Mouse (Mus musculus) small intestine, adult 2 months (tissue): Measurements from ENCODE around the gene Lmtk2. TPM values are rescaled to one million over a fixed set of nuclear protein-coding genes. Genes with fewer than 3 reads are reported as not detected.
A peak's percentile ranks its signal among the peaks of the same experiment; 100 is the strongest.

ENCODE experiments used
- H3K27ac ChIP-seq: fragments of 200-500 bp; 2 replicates; pipeline ENCODE4 v1.5.1; 2012; ENCODE audit warnings: low read depth, low read length, control low read depth, inconsistent platforms; ENCODE audit not compliant: insufficient read depth
- H3K27me3 ChIP-seq: fragments of 200-500 bp; 2 replicates; pipeline ENCODE4 v1.6.1; 2012; ENCODE audit warnings: mild to moderate bottlenecking, moderate library complexity, low read length, inconsistent platforms; ENCODE audit not compliant: control insufficient read depth, insufficient read depth
- H3K36me3 ChIP-seq: fragments of 200-500 bp; 2 replicates; pipeline ENCODE4 v1.6.1; 2012; ENCODE audit warnings: mild to moderate bottlenecking, low read length, control low read depth, inconsistent platforms; ENCODE audit not compliant: control insufficient read depth, insufficient read depth
- H3K4me1 ChIP-seq: fragments of 200-500 bp; 2 replicates; pipeline ENCODE4 v1.6.1; 2012; ENCODE audit warnings: low read length, inconsistent platforms, mixed read lengths; ENCODE audit not compliant: control insufficient read depth, insufficient read depth, insufficient read length
- H3K4me3 ChIP-seq: fragments of 200-500 bp; 2 replicates; pipeline ENCODE4 v1.5.1; 2012; ENCODE audit warnings: low read depth, mild to moderate bottlenecking, control low read depth, inconsistent platforms, low read length, moderate library complexity
- CTCF ChIP-seq: fragments of 200-500 bp; IDR thresholded peaks from 2 replicates; pipeline ENCODE4 v1.5.1; 2012; ENCODE audit warnings: low read depth, mild to moderate bottlenecking, control low read depth, inconsistent platforms, low read length, moderate library complexity, mixed read lengths; ENCODE audit not compliant: insufficient replicate concordance, insufficient read length; ENCODE audit errors: extremely low read depth
- POLR2A ChIP-seq: fragments of 200-500 bp; IDR thresholded peaks from 2 replicates; pipeline ENCODE4 v1.6.1; 2012; ENCODE audit warnings: low read depth, mild to moderate bottlenecking, control low read depth, inconsistent platforms, low read length, moderate library complexity
- WGBS: fragments of 180-500 bp; shearing (Covaris S2); methylation state at CpG from one replicate; pipeline ENCODE4 v1.1.7; 2018; 5-methylcytosine and 5-hydroxymethylcytosine counted together
- polyA plus RNA-seq: library from polyadenylated mRNA; depleted of rRNA; stranded (reverse); fragments of >200 nt; gene quantifications from 2 replicates; pipeline ENCODE4 v1.2.3, GENCODE M21; 2012

Gene Lmtk2
- polyA plus RNA-seq, 1 experiment = 33.7 TPM

GRCm38 (mm10) chr5:144088354-144088753 lies 11.9 kb upstream of the Lmtk2 start:
- H3K36me3 ChIP-seq = no peaks in the 10 kb centered on the region
- H3K27me3 ChIP-seq = no peaks in the 10 kb centered on the region
- TF ChIP-seq CTCF = no peak
- TF ChIP-seq POLR2A = no peak
- peak overlapping the region; percentile 76 for H3K27ac ChIP-seq
- H3K4me1 ChIP-seq = peaks cover 27% of the 10 kb centered on the region
- WGBS = 21% methylated on average over 2 of the region's 2 CpGs
- no peak overlapping the region for H3K4me3 ChIP-seq

- Histone ChIP-seq H3K27ac (no peak overlapping the region), H3K4me1 (peaks cover 21% of the 10 kb centered on the region), H3K27me3 (no peaks in the 10 kb centered on the region), H3K4me3 (no peak overlapping the region), H3K36me3 (no peaks in the 10 kb centered on the region)
- 48% methylated on average over 6 of the region's 6 CpGs for WGBS
- no peak for TF ChIP-seq POLR2A
- no peak for TF ChIP-seq CTCF
Measured at GRCm38 (mm10) chr5:144095461-144095970, 4.7 kb upstream of the Lmtk2 start.

- peak overlapping the region; percentile 0; the same call in 1 of the 2 replicates for H3K4me3 ChIP-seq
- H3K27ac ChIP-seq = peak overlapping the region; percentile 95
- no peak for TF ChIP-seq CTCF
- no peak for TF ChIP-seq POLR2A
- H3K27me3 ChIP-seq = no peaks in the 10 kb centered on the region
- H3K4me1 ChIP-seq = peaks cover 23% of the 10 kb centered on the region
- no peaks in the 10 kb centered on the region for H3K36me3 ChIP-seq
- 23% methylated on average over 16 of the region's 16 CpGs for WGBS
Measured at GRCm38 (mm10) chr5:144097902-144098639, 2.2 kb upstream of the Lmtk2 start.

GRCm38 (mm10) chr5:144098640-144098929 lies 1.7 kb upstream of the Lmtk2 start:
- TF ChIP-seq CTCF = no peak
- peak overlapping the region; percentile 95 for H3K27ac ChIP-seq
- H3K4me1 ChIP-seq = peaks cover 28% of the 10 kb centered on the region

GRCm38 (mm10) chr5:144100948-144101347 lies 712 bp downstream of the Lmtk2 start:
- Histone ChIP-seq H3K27me3 (no peaks in the 10 kb centered on the region), H3K4me1 (peaks cover 23% of the 10 kb centered on the region), H3K36me3 (no peaks in the 10 kb centered on the region), H3K27ac (no peak overlapping the region), H3K4me3 (peak overlapping the region; percentile 100)
- TF ChIP-seq POLR2A (no peak), CTCF (no peak)
- under 1% methylated on average over 18 of the region's 20 CpGs for WGBS

More at GRCm38 (mm10) chr5:144098640-144098929, 1.7 kb upstream of the Lmtk2 start:
- H3K4me3 ChIP-seq = peak overlapping the region; percentile 0; the same call in 1 of the 2 replicates
- 6% methylated on average over 8 of the region's 8 CpGs for WGBS
- H3K36me3 ChIP-seq = no peaks in the 10 kb centered on the region
- no peaks in the 10 kb centered on the region for H3K27me3 ChIP-seq

GRCm38 (mm10) chr5:144105070-144105469 lies 4.8 kb downstream of the Lmtk2 start:
- 35% methylated on average over 9 of the region's 9 CpGs for WGBS
- no peaks in the 10 kb centered on the region for H3K27me3 ChIP-seq
- H3K4me1 ChIP-seq = peaks cover 6% of the 10 kb centered on the region; the same call in 1 of the 2 replicates
- no peak overlapping the region for H3K4me3 ChIP-seq
- H3K27ac ChIP-seq = no peak overlapping the region
- TF ChIP-seq CTCF = no peak
- TF ChIP-seq POLR2A = no peak
- H3K36me3 ChIP-seq = no peaks in the 10 kb centered on the region

- TF ChIP-seq CTCF (no peak), POLR2A (no peak)
- no peak overlapping the region for H3K27ac ChIP-seq
Measured at GRCm38 (mm10) chr5:144105471-144106129, 5.4 kb downstream of the Lmtk2 start.

More at GRCm38 (mm10) chr5:144105471-144106129, 5.4 kb downstream of the Lmtk2 start:
- Histone ChIP-seq H3K4me3 (no peak overlapping the region), H3K36me3 (no peaks in the 10 kb centered on the region), H3K27me3 (no peaks in the 10 kb centered on the region), H3K4me1 (peaks cover 6% of the 10 kb centered on the region; the same call in 1 of the 2 replicates)
- 77% methylated on average over 6 of the region's 6 CpGs for WGBS
